Mouse (Mus musculus) c-Kit-positive CD71-positive TER-119-positive erythroid progenitor cells, embryonic 14.5 days (primary cell): ENCODE data around the gene Misp.

Source experiments
- DNase-seq: peaks from one replicate; pipeline ENCODE4 v3.0.0-alpha.2; 2013; ENCODE audit warnings: low spot score

Misp gene

GRCm38 (mm10) chr10:79823011-79823410, 2.2 kb downstream of the Misp start:
- no peak for DNase-seq

DNA sequence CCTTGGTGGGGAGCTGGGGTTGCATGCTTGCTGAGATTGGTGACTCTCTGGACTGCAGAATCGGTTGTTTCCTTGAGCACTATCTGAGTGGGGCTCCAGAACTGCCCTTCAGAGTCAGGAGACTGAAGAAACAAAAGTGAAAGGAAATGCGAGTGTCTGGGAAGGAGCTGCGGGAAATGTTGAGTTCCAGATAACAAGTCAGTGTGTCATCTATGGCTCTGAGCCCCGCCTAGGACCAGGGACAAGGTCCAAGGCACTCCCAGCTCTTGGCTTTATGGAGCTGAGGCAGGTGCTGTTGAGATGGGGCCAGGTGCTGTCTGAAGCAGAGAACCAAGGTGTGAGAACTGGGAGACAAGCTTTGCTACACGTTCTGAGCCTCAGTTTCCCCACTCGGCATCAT, 3.6 kb downstream of the Misp start:
- DNase-seq, result no peak

- DNase-seq, result no peak
Observed at GRCm38 (mm10) chr10:79831583-79831982, 10.8 kb downstream of the Misp start.

GRCm38 (mm10) chr10:79832026-79832785, 11.4 kb downstream of the Misp start:
- DNase-seq, result no peak

DNA sequence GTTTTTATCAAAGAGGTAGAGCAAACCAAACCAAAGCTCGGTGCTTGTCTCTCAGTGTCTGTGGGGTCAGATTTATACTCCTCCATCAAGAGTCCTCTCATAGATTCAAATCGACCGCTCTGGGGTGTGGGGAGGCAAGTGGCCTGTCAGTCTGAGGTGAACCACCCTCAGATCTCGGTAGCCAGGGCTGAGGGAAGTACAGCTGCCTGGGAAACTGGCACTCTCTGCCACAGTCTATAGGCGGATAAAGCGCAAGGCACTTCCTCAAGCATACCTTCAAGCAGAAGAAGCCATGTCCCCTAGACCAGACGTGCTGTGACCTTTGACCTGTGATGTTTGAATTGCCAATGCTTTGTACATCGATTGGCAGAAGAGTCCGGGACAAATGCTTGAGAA, 12.0 kb downstream of the Misp start:
- no peak for DNase-seq

GRCm38 (mm10) chr10:79834769-79835398, 14.1 kb downstream of the Misp start:
- peak; percentile 59 for DNase-seq

GRCm38 (mm10) chr10:79836918-79837317, 16.1 kb downstream of the Misp start:
- no peak for DNase-seq

DNA sequence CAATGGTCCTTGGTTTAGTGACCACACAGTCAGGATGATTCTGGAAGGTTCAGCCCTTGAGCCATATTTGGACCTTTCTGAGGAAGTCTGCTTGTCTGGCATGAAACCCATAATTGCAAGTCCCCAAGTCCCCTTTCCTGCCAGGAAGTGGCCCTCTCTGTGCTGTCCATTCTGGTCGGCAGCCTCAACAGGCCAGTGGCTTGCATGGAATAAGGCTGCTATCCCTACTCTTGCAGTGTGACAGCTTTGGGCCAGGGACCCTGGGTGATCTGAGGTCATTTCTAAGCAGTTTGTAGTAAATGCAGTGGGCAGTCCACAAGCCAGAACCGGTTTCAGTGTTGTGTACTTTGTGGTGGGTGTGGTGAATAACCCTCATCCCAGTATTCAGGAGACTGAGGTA, 17.4 kb downstream of the Misp start:
- no peak for DNase-seq

GRCm38 (mm10) chr10:79840091-79840490, 19.3 kb downstream of the Misp start:
- no peak for DNase-seq

GRCm38 (mm10) chr10:79840644-79841551, 20.1 kb downstream of the Misp start:
- DNase-seq, result no peak

- no peak for DNase-seq
Observed at GRCm38 (mm10) chr10:79842322-79842721, 21.5 kb downstream of the Misp start.

DNA sequence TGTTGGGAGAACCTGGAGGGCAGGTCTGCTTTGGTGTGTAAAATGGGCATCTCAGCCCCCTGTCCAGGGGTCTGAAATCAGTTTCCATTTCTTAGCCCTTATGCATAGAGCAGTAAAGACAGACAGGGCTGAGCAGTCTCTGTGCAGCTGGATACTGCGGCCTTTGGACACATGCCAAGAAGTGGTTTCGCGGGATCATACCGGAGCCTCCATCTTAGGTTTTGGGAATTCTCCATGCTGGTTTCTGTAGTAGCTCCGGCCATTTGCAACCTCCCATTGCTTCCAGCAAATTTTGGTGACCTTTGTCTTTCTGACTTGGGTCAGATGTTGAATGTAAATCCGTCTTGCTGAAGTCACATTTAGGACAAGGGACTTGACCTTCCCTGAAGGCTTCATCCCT, 22.7 kb downstream of the Misp start:
- DNase-seq, result no peak

DNA sequence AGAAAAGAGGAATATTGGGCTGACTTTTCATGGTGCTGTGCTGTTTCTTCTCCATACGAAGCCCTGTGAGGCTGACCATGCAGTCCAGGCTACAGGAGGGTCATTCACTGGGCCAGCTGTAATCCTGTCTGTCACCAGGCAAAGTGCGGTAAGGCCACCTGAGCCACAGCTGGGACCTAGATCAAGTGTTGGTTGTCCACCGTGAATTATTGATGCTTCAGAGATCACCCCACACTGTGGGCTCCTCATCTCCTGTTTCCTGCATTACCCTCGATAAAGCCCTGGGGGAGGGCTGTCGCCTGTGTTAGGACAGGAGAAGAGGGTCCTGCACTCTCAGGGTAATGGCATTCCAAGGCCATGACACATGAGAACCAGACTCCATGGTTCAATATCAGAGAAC, 25.8 kb downstream of the Misp start:
- DNase-seq, result no peak

GRCm38 (mm10) chr10:79849941-79850628, 29.3 kb downstream of the Misp start:
- DNase-seq, result no peak

GRCm38 (mm10) chr10:79851653-79852052, 30.9 kb downstream of the Misp start:
- no peak for DNase-seq

DNA sequence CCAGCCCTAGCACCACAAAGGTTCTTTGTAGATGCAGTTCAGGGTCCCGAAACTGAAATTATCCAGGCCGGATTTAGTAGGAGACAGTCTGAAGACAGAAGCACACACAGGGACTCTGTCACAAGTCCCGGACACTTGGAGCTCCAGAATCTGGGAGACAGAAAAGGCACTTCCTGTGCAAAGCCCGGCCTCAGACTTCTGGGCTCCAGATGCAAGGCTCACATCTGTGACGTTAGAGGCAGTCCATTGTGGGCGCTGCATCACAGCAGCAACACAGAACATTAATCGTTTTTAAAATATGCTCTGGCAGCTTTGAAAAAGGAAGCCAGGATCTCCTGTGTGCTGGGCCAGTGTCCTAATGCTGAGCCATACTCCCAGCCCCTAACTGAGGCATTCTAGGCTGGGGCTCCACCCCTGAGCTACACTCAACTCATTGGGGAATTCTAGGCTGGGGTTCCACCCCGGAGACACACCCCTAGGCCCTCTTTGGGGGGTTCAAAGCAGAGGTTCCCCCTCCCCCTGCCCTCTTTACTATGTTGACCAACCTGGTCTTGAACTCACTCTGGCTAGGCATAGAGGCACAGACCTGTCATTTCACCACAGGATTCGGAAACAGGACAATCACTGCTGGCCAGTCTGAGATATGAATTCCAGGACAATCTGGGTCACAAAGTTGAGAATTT, 31.5 kb downstream of the Misp start:
- DNase-seq, result no peak

DNA sequence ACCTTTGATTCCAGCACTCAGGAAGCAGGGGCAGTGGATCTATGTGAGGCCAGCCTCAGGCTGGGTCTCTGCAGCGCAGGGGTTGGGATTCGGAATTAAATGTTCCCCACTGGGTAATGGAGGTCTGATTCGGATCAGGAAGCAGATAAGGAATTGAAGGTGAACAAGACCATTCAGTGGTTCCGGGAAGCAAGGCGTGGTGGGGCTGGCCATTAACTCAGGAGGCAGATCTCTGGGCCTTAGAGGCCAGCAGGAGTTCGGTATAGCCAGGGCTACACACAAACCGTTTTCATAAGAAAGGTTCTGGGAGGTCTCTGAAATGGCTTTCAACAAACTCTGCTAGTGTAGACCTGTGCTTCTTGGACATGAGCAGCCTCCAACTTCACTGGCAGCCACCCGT, 32.0 kb downstream of the Misp start:
- DNase-seq, result no peak

DNA sequence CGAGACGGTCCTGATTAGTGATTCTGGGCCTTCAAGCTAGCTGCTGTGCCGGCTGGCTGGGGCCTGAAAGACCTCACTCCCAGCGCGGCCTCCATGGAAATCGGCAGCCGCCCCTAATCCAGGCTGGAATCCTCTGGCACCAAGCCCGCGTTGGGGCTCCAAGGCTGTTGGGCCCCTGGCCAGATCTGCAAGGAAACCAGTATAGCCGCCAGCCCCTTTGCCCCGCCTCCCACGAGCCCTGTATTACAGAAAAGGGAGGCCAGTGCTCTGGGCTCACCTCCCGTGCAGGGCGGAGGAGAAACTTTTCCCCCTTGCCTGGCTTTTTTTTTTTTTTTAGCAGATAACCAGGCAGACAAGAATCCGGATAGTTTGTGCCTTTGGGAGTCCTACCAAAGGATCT, 32.6 kb downstream of the Misp start:
- DNase-seq, result peak; percentile 55

DNA sequence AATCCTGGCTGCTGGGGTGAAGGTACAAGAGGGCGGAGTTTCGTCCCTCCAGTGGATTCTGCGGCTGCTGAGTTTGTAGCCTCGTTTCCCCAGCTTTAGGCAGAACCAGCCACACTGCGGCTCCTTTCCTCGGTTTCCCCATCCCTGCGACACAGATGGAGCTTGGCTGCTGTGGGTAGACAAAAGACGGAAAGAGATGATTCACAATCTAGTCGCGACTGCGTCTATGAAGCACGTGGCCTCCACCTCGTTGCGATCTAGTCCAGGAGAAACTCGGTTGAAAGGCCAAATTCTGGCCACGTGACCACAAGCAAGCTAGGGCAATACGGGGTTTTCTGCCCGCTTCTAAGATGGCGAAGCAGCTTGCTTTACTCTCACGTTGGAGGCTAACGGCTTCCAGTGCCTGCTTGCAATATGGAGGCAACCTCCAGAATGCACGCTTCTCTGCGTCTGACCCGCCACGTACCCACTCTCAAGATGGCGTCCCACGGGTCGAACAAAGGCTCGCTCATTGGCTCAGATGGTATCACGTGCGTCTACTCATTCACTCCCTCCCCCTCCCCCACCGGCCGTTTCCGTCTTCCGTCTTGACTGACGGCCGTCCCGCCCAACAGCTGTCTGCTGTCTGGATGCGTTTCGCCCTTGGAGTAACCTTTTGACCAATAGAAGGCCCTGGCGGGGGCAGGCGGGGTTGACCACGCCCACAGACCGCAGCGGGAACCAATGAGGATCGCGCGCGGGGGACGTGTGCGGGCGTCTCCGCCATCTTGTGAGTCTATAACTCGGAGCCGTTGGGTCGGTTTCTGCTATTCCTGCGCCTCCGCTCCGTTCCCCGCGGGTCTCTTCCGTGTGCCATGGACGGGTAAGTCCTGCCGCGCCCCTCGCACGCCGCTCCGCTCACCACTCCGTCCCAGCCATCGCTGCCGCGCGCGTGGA, 33.3 kb downstream of the Misp start, which contains the start of gene Ptbp1:
TSS of gene Ptbp1 (plus strand) at position 568 of the 936 bp plus-strand sequence.
- DNase-seq, result peak; percentile 100

GRCm38 (mm10) chr10:79854801-79855541, 34.2 kb downstream of the Misp start:
- DNase-seq, result peak; percentile 53
